Mouse (Mus musculus) testis, adult 2 months (tissue): ENCODE results near the gene Dnaic2. TPM values are rescaled to one million over a fixed set of nuclear protein-coding genes. Genes with fewer than 3 reads are reported as not detected.

ENCODE experiments used
- H3K27ac ChIP-seq: fragments of 200-500 bp; 2 replicates; pipeline ENCODE4 v1.5.1; 2012; ENCODE audit warnings: low read depth, low read length; ENCODE audit not compliant: control insufficient read depth, insufficient read depth
- H3K27me3 ChIP-seq: fragments of 200-500 bp; 2 replicates; pipeline ENCODE4 v1.6.1; 2012; ENCODE audit warnings: mild to moderate bottlenecking, low read length, moderate library complexity; ENCODE audit not compliant: control insufficient read depth, insufficient read depth
- H3K36me3 ChIP-seq: fragments of 200-500 bp; 2 replicates; pipeline ENCODE4 v1.6.1; 2012; ENCODE audit warnings: mild to moderate bottlenecking, low read length; ENCODE audit not compliant: control insufficient read depth, insufficient read depth
- H3K4me1 ChIP-seq: fragments of 200-500 bp; 2 replicates; pipeline ENCODE4 v1.6.1; 2012; ENCODE audit warnings: low read length; ENCODE audit not compliant: control insufficient read depth, insufficient read depth
- H3K4me3 ChIP-seq: fragments of 200-500 bp; 2 replicates; pipeline ENCODE4 v1.5.1; 2012; ENCODE audit warnings: low read depth, mild to moderate bottlenecking, low read length, moderate library complexity, mixed read lengths; ENCODE audit not compliant: control insufficient read depth
- CTCF ChIP-seq: fragments of 200-500 bp; IDR thresholded peaks from 2 replicates; pipeline ENCODE4 v1.5.1; 2012; ENCODE audit warnings: low read depth, mild to moderate bottlenecking, inconsistent platforms, low read length, moderate library complexity; ENCODE audit not compliant: control insufficient read depth, insufficient read depth, insufficient replicate concordance
- POLR2A ChIP-seq: fragments of 200-500 bp; IDR thresholded peaks from 2 replicates; pipeline ENCODE4 v1.6.1; 2012; ENCODE audit warnings: low read depth, mild to moderate bottlenecking, inconsistent platforms, low read length, moderate library complexity; ENCODE audit not compliant: control insufficient read depth
- polyA plus RNA-seq: library from polyadenylated mRNA; depleted of rRNA; stranded (reverse); fragments of >200 nt; gene quantifications from 2 replicates; pipeline ENCODE4 v1.2.3, GENCODE M21; 2012

Gene Dnaic2
- polyA plus RNA-seq, 1 experiment = 57.5 TPM

- Histone ChIP-seq H3K4me3 (no peak overlapping the region), H3K4me1 (peaks cover 11% of the 10 kb centered on the region), H3K27me3 (no peaks in the 10 kb centered on the region), H3K27ac (no peak overlapping the region), H3K36me3 (no peaks in the 10 kb centered on the region)
- no peak for TF ChIP-seq POLR2A
- TF ChIP-seq CTCF = no peak
Measured at GRCm38 (mm10) chr11:114683722-114684621, 43.2 kb upstream of the Dnaic2 start.

DNA sequence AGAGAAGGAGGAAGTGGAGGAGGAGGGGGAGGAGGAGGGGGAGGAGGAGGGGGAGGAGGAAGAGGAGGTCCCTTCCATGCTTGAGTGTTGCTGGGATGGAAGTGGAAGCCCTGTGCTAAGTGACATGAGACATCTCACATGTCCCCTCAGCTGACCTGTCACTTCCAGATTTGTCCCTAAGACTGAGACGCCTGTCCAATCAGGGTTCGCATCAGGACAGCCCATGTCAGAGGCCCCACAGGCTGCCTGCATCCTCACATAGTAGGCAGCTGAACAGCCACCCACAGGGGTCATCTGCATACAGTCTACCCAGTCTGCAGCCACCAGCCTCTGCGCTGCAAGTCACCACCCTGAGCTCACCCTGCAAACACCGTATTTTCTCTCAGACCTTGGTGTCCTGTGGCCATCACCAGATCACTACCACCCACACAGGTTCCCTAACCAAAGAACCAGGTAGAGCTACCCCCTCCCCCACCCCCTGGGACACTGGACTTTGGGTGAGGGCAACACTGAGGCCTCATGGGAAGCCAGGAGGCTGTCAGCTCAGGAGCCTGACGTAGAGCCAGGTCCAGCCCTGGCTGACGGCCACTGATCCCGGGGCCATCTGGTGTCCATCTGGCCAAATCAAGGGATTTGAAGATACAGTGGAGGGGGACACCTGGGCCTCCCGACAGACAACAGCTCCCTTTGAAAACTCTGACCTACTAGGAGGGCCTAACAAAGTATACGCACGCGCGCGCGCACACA is 42.4 kb upstream of the Dnaic2 start:
- H3K27me3 ChIP-seq = no peaks in the 10 kb centered on the region
- H3K4me1 ChIP-seq = peaks cover 7% of the 10 kb centered on the region
- no peaks in the 10 kb centered on the region for H3K36me3 ChIP-seq
- H3K27ac ChIP-seq = no peak overlapping the region
- no peak for TF ChIP-seq CTCF
- no peak for TF ChIP-seq POLR2A
- H3K4me3 ChIP-seq = no peak overlapping the region

DNA sequence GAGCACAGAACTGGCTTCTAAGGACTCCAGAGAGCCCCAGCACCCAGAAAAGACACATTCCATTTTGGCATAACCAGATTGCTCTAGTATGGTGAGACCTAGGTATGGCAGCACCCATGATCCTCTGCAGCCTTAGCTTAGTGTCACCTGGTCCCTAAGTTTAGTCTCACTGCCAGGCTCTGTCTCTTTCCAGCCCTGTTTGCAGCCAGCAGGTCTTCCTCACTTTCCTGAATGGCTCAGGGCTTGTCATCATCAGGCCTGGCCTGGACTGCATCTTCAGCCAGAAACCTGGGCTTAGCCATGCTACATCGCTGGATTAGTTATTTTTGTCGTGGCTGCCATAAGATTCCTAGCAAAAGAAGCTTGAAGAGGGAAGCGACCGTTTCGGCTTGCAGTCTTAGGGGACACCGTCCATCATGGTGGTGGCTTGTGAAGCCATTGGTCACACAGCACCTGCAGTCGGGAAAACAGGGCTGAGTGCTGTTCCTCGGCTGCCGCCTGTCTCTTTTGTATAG is 41.6 kb upstream of the Dnaic2 start:
- H3K4me3 ChIP-seq = no peak overlapping the region
- TF ChIP-seq CTCF = no peak
- TF ChIP-seq POLR2A = no peak
- no peaks in the 10 kb centered on the region for H3K27me3 ChIP-seq
- peaks cover 2% of the 10 kb centered on the region for H3K4me1 ChIP-seq
- H3K36me3 ChIP-seq = no peaks in the 10 kb centered on the region
- no peak overlapping the region for H3K27ac ChIP-seq

GRCm38 (mm10) chr11:114686221-114686959 is 40.8 kb upstream of the Dnaic2 start:
- H3K36me3 ChIP-seq = no peaks in the 10 kb centered on the region
- H3K4me3 ChIP-seq = no peak overlapping the region
- TF ChIP-seq CTCF (no peak), POLR2A (no peak)
- peaks cover 2% of the 10 kb centered on the region for H3K4me1 ChIP-seq
- no peaks in the 10 kb centered on the region for H3K27me3 ChIP-seq
- H3K27ac ChIP-seq = no peak overlapping the region

GRCm38 (mm10) chr11:114687574-114688188 is 39.5 kb upstream of the Dnaic2 start:
- H3K4me3 ChIP-seq = no peak overlapping the region
- TF ChIP-seq POLR2A = no peak
- TF ChIP-seq CTCF = no peak
- H3K4me1 ChIP-seq = peaks cover 2% of the 10 kb centered on the region
- H3K27ac ChIP-seq = no peak overlapping the region
- no peaks in the 10 kb centered on the region for H3K27me3 ChIP-seq
- H3K36me3 ChIP-seq = no peaks in the 10 kb centered on the region

DNA sequence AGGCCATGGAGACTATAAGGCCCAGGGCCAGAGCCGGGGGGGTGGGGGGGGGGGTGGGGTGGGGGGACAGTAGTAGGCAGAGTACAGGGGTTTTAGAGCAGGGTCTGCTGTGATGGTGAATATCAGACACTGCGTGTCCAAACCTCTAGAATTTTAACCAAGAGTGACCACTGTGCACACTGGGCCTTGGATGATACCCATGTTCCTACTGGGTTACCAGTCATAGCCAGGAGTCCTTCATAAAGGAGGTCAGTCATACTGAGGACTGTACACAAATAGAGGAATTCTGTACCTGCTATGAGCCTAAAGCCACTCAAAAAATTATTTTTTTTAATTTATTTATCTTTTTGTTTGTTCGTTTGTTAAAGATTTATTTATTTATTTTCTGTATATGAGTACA is 38.5 kb upstream of the Dnaic2 start:
- H3K27me3 ChIP-seq = no peaks in the 10 kb centered on the region
- no peak for TF ChIP-seq POLR2A
- no peak for TF ChIP-seq CTCF
- H3K4me3 ChIP-seq = no peak overlapping the region
- no peak overlapping the region for H3K27ac ChIP-seq
- H3K4me1 ChIP-seq = peaks cover 2% of the 10 kb centered on the region
- no peaks in the 10 kb centered on the region for H3K36me3 ChIP-seq
